Mouse (Mus musculus): ENCODE data around the gene Gm10638.

Gene Gm10638

DNA sequence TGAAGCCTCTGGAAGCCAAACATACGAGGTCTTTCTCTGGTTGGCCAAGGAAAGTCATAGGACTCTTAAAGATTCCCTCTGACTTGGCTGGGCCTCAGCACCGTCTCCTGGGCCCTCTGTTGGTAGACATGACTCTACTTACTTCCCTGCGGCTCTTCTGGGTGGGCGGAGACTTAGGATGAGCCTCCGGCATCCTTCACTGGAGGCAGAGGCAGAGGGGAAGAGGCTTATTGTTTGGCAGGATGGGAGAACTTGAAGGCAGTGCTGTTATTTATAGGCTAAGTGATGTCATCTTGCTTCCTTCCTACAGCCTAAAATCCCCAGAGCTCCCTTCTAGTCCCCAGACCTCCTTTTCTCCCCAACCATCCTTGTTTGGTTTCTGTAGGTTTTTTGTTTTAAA is 41.0 kb downstream of the Gm10638 start:
- no peak for DNase-seq (ENCODE audit: low spot score)

DNA sequence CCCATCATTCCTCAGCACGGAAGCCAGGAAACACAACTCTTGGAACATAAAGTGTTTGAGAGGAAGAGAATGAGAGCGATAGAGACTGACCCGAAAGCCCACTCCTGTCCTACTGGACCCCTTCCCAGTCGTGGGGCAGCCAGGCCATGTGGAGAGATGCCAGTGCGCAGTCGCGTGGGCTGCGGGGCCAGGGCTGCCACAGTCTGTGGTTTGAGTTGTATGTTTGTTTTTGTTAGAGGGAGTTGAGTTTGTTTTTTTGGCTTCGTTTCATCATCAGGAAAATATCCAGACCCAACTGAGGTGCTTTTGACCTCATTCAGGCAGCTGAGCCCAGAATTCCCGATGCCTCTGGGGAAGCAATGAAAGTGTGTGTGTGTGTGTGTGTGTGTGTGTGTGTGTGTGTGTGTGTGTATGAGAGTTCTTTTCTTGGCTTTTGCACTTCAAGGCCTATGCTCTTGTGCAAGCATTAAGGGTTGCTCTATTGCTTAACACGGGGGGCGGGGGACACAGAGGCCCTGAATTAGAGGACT is 42.5 kb downstream of the Gm10638 start:
- no peak for DNase-seq (ENCODE audit: low spot score)

DNA sequence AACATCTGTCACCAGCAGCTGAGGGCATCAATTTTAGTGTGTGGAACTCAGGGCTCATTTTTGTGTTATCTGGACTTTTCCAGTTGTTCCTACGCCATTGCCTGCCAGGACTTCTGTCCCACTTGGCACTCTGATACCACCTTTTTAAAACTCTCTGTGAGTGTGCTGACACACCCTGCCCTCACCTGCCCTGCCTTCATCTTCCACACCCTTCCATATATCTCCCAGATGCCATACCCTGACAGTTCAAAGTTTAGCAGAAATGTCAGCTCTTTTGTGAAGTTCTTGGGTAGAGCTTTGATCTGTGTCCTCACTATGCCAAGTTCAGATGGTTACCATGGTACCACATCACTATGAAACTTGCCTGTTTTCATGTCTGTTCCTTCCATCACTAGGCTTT is 44.1 kb downstream of the Gm10638 start:
- DNase-seq (ENCODE audit: low spot score), result no peak

DNA sequence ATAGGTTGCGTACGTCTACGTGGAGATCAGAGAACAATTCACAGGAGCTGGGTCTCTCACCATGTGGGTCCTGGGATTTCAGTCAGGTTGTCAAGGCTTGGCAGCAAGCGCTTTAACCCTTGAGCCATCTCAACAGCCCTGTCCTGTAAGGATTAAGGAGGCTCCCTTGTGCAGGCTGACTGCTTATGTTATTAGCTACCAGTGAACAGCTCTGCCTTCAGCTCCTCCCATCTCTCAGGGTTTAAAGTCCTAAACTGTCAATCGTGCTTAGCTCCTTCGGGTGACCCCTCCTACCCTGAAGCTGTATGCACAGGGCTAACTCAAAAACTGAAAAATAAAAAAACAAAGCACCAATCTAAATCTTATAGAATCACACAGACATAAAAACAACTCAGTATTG is 46.0 kb downstream of the Gm10638 start:
- DNase-seq (ENCODE audit: low spot score), result no peak

DNA sequence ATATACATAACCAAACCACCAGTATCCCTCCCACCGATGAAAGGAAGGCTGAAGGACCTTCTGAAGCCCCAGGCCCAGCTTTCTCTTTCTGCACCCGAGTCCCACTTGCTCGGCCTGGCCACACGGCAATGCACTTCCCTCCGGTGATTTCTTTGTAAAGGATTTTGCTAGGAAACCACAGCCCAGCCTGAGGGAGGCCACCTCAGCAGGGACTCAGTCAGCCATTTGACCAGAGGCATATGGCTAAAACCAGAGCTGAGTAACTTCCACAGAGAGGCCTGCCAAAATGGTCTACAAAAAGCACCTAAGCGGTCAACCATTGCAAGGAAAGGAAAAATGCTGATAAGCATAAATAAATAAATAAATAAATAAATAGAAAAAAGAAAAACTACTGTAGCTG is 49.2 kb downstream of the Gm10638 start:
- DNase-seq (ENCODE audit: low spot score), result no peak

Measured in urinary bladder, postnatal 25 days (tissue).